Mouse (Mus musculus) ES-E14 (cell line): ENCODE data around the gene Fxr2. TPM values are rescaled to one million over a fixed set of nuclear protein-coding genes. Genes with fewer than 3 reads are reported as not detected.
A peak's percentile ranks its signal among the peaks of the same experiment; 100 is the strongest.

Experiments
- DNase-seq: peaks from one replicate; pipeline ENCODE4 v3.0.0-alpha.2; 2013; ENCODE audit warnings: low read depth, low spot score
- H3K27ac ChIP-seq: 2 replicates; pipeline ENCODE4 v1.5.1; 2012; ENCODE audit warnings: low read depth, mild to moderate bottlenecking, low read length, moderate library complexity, mixed read lengths; ENCODE audit not compliant: poor library complexity, insufficient read depth, severe bottlenecking
- H3K36me3 ChIP-seq: 2 replicates; pipeline ENCODE4 v1.6.1; 2012; ENCODE audit warnings: mild to moderate bottlenecking, low read length, moderate library complexity, mixed read lengths; ENCODE audit not compliant: control insufficient read depth, poor library complexity, insufficient read depth, severe bottlenecking
- H3K4me1 ChIP-seq, 2 experiments: fragments of 150-350 bp in 1 of 2; sonication (generic) in 1 of 2; 2 replicates each; pipeline ENCODE4 v1.6.1; 2012; ENCODE audit warnings: low read length in 2 of 2, mild to moderate bottlenecking in 1 of 2, mixed read lengths in 1 of 2; ENCODE audit not compliant: control insufficient read depth in 2 of 2, insufficient read depth in 2 of 2, poor library complexity in 1 of 2
- H3K4me3 ChIP-seq, 2 experiments: fragments of 150-350 bp in 1 of 2; sonication (generic) in 1 of 2; 2 replicates each; pipeline ENCODE4 v1.5.1; 2012; ENCODE audit warnings: low read length in 2 of 2, low read depth in 1 of 2, mild to moderate bottlenecking in 1 of 2, mixed read lengths in 1 of 2; ENCODE audit not compliant: insufficient read depth in 1 of 2, poor library complexity in 1 of 2, severe bottlenecking in 1 of 2
- H3K9ac ChIP-seq: 2 replicates; pipeline ENCODE4 v1.6.1; 2012; ENCODE audit warnings: low read depth, mild to moderate bottlenecking, low read length, mixed read lengths; ENCODE audit not compliant: poor library complexity, insufficient read depth, severe bottlenecking
- H3K9me3 ChIP-seq: fragments of 150-350 bp; sonication (generic); 2 replicates; pipeline ENCODE4 v1.6.1; 2012; ENCODE audit warnings: low read depth, mild to moderate bottlenecking, low read length; ENCODE audit not compliant: control insufficient read depth, insufficient read depth
- CHD2 ChIP-seq: IDR thresholded peaks from 2 replicates; pipeline ENCODE4 v1.6.1; 2014; ENCODE audit warnings: mild to moderate bottlenecking, low read depth, low read length, inconsistent platforms
- HCFC1 ChIP-seq: IDR thresholded peaks from 2 replicates; pipeline ENCODE4 v1.6.1; 2012; ENCODE audit warnings: low read length, inconsistent platforms, borderline replicate concordance; ENCODE audit not compliant: insufficient read depth
- MAFK ChIP-seq: IDR thresholded peaks from 2 replicates; pipeline ENCODE4 v1.6.1; 2014; ENCODE audit warnings: mild to moderate bottlenecking, low read depth, low read length, inconsistent platforms; ENCODE audit not compliant: insufficient read depth
- ZC3H11A ChIP-seq: IDR thresholded peaks from 2 replicates; pipeline ENCODE4 v1.6.1; 2012; ENCODE audit warnings: low read depth, mild to moderate bottlenecking, inconsistent platforms, low read length, borderline replicate concordance
- ZNF384 ChIP-seq: IDR thresholded peaks from 2 replicates; pipeline ENCODE4 v1.6.1; 2012; ENCODE audit warnings: low read depth, low read length, inconsistent platforms
- in situ Hi-C, 2 experiments: fragments of 600-800 bp; cut with MboI; formaldehyde crosslinking; loops; one replicate each; pipeline ENCODE4 v1.15.1; 2025; ENCODE audit warnings: low sequenced_read_pairs in 2 of 2, inconsistent platforms in 1 of 2; ENCODE audit not compliant: unreplicated experiment in 2 of 2
- total RNA-seq: library from RNA; depleted of rRNA; stranded (reverse); fragments of 300-350 nt; gene quantifications from 2 replicates; pipeline ENCODE4 v1.2.3, GENCODE M21; 2012

Gene Fxr2
- total RNA-seq, 1 experiment: 161 TPM

GRCm38 (mm10) chr11:69682209-69682839 lies 49.5 kb downstream of the Fxr2 start:
- in situ Hi-C loops: no loop called here
- Histone ChIP-seq H3K4me1 (peaks cover 2 to 28% of the 10 kb centered on the region in 2 experiments), H3K4me3 (peak overlapping the region; percentile 93 to 98), H3K36me3 (peaks cover 24% of the 10 kb centered on the region), H3K9me3 (no peaks in the 10 kb centered on the region), H3K9ac (peak overlapping the region; percentile 76), H3K27ac (peak overlapping the region; percentile 56)
- no peak for DNase-seq
- no peak for TF ChIP-seq MAFK
- TF ChIP-seq HCFC1: no peak
- no peak for TF ChIP-seq ZC3H11A
- no peak for TF ChIP-seq CHD2
- TF ChIP-seq ZNF384: no peak

DNA sequence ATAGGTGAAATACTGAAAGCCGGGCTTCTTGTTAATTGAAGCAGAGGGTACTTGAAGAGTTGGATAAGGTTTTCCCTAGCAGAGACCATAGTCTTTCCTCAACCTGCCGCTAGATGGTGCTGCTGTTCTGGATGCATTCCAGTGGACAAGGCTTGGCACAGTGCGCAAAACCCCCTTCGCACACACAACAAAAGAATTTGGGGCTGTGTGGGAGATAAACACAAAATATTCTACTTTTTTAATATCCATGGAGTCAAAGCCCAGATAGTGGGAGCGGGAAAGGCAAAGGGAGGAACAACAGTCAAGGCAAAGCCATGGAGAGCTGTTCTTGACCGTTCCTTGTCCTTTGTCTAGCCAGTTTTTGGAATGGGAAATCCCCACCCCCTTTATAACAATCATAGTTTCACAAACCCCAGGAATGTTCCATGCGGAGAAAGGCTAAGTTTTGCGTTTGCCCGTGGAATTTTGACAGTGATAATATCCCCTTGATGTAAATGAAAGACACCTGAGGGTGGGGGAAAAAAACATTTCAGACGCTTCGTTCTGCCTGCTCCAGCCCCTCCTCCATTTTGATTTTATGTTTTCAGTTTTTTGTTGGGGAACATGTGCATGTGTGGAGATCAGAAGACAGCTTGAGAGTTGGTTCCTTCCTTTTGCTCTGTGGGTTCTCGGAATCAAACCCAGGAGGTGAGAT lies 50.2 kb downstream of the Fxr2 start:
- Histone ChIP-seq H3K4me3 (peak overlapping the region; percentile 93 to 98), H3K36me3 (peaks cover 17% of the 10 kb centered on the region), H3K4me1 (peaks cover 2 to 28% of the 10 kb centered on the region in 2 experiments), H3K9ac (peak overlapping the region; percentile 76; the same call in 1 of the 2 replicates), H3K9me3 (no peaks in the 10 kb centered on the region), H3K27ac (peak overlapping the region; percentile 56; the same call in 1 of the 2 replicates)
- in situ Hi-C loops: no loop called here
- TF ChIP-seq ZC3H11A (peak; percentile 81; the same call in 1 of the 2 replicates), ZNF384 (no peak), HCFC1 (peak; percentile 43; the same call in 1 of the 2 replicates)
- DNase-seq: peak; percentile 93

DNA sequence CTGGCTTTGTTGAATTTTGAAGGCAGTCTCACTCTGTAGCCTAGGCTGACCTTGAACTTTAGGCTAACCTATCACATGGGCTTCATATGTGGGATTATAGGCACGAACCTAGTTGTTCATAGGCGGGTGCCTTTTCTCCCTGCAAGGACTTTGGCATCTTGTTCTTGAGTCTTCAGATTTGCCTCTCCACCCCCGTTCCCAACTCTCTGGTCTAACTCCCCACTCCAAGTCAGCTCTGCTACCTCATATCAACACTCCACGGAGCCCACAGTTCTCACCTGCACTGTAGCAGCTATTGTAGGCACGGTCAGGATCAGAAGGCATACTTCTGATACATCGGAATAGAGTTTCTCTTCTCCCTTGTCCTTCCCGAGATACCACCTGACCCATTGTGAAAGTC lies 50.8 kb downstream of the Fxr2 start:
- TF ChIP-seq HCFC1 (no peak), MAFK (no peak), ZNF384 (no peak)
- no peak for DNase-seq
- Histone ChIP-seq H3K9me3 (no peaks in the 10 kb centered on the region), H3K36me3 (peaks cover 11% of the 10 kb centered on the region), H3K9ac (peak overlapping the region; percentile 71), H3K4me1 (peaks cover 2 to 28% of the 10 kb centered on the region in 2 experiments), H3K4me3 (peak overlapping the region in 1 of 2 experiments; percentile 63; a peak in 2 of 4 replicates), H3K27ac (peak overlapping the region; percentile 16; the same call in 1 of the 2 replicates)
- in situ Hi-C loops: no loop called here

- peaks cover 4 to 28% of the 10 kb centered on the region in 2 experiments for H3K4me1 ChIP-seq
- H3K27ac ChIP-seq: peak overlapping the region; percentile 33; the same call in 1 of the 2 replicates
- peak overlapping the region; percentile 71 for H3K9ac ChIP-seq
- H3K4me3 ChIP-seq: peak overlapping the region; percentile 38 to 63
- DNase-seq: no peak
- no peak for TF ChIP-seq HCFC1
- no peak for TF ChIP-seq MAFK
- TF ChIP-seq CHD2: no peak
- no peak for TF ChIP-seq ZC3H11A
- no peak for TF ChIP-seq ZNF384
- no peaks in the 10 kb centered on the region for H3K9me3 ChIP-seq
- in situ Hi-C loops: no loop called here
- H3K36me3 ChIP-seq: peaks cover 8% of the 10 kb centered on the region
Measured at GRCm38 (mm10) chr11:69684128-69684745, 51.4 kb downstream of the Fxr2 start.
